Mouse (Mus musculus): ENCODE data around the gene Abcb1a.

Abcb1a gene

DNA sequence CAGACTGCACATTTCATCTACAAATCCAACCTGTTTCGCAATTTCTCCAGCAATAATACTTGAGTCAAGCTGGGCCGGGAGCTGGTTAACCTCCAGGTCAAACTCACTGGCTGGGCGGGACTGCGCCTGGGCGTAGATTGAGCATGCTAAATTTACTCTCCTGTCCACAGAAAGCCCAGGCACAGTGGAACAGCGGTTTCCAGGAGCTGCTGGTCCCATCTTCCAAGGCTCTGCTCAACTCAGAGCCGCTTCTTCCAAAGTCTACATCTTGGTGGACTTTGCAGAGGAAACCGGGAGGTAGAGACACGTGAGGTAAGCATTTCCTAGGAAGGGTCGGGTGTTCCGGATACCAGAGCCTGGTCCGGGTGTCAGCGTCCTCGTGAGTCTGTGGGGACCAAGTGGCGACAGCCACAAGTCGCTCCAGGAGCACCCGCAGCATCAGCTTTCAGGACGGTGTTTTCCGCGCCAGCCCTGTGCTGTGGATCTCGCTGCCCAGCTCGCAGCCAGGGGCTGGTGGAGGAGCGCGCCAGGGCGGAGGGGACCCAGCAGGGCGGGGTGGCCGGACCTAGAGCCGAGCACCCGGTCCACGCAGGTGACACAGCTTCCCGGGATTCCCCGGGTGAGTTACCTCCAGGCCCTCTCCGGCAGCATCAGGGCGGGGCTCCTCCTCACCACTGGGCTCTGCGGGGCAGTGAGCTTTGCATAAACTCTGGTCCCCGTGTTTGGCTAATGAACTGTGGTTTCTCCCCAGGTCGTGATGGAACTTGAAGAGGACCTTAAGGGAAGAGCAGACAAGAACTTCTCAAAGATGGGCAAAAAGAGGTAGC is at the start of gene Abcb1a:
Gene Abcb1a (plus strand): TSS at position 167 of the 827 bp plus-strand sequence.
- DNase-seq (ENCODE audit: extremely low read depth, low read depth, low spot score), result peak; percentile 13

DNA sequence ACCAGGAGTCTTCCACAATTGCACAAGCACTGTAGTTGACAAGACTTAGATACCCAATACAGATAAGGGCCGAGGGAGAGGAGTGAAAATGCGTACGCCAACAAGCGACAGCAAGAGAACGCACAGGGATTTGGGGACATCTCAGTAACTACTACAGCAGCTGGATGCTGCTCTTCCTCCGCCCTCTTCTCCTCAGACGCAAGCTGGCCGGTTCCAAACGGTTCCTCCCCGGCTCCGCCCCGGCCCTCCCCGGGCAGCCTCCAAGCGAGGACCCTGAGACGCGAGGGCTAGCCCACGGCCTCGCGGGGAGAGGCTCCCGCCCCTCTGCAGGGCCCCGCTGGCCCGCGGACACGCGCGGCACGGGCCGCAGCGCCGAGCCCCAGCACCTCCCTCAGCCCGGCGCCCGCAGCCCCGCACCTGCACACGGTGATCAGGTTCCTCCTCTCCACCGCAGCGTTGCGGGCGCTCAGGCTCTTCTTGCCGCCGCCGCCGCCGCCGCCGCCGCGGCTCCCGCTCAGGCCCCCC is 37.7 kb upstream of the Abcb1a start:
- peak; percentile 3 for DNase-seq (ENCODE audit: extremely low read depth, low read depth, low spot score)

DNA sequence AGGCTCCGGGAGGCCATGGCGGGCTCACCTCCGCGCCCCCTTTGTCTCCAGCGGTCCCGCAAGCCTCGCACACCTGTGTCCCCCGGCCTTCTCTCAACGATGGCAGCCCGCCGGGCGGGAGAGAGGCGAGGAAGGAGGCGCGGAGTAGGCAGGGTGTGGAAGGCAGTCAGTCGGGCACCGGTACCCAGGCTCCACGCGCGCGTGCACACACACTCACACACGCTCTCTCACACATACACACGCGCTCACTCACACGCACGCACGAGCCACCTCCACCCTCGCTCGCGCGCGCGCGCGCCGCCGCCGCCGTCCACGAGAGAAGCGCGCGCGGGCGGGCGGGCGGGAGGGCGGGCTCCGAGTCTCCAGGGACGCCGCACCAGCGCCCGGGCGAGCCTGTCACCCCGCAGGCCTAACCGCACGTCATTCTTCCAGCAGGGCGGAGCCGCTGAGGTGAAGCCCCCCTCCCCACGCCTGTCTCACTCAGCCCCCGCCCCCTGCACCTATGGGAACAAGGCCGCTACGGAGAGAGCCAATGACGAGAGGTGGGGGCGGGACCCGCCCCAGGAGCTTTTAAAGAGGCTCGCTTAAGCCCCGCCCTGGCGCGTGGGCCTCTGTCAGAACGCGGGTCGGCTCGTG is 37.2 kb upstream of the Abcb1a start, which contains the start of gene Rundc3b:
Gene Rundc3b (minus strand): TSS at position 357 of the 636 bp plus-strand sequence.
- peak; percentile 31 for DNase-seq (ENCODE audit: extremely low read depth, low read depth, low spot score)

DNA sequence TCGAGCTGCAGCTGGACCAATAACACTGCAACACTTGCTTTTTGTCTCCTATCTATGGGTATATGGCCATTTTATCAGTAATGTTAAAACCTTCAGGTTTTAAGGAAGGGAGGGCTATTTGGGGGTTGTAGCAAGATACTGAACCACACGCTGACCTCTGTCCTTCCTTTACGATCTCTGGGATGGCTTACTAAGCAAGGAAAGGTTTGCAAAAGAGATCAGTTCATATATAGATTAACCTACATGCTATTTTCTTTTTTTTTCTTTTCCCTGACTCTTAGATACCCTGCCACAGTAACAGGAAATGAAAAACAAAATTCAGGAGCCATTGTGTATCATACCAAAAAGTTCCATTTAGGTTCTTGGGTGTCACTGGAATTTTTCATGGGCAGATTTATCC is 27.0 kb upstream of the Abcb1a start:
- no peak for DNase-seq (ENCODE audit: extremely low read depth, low read depth, low spot score)

DNA sequence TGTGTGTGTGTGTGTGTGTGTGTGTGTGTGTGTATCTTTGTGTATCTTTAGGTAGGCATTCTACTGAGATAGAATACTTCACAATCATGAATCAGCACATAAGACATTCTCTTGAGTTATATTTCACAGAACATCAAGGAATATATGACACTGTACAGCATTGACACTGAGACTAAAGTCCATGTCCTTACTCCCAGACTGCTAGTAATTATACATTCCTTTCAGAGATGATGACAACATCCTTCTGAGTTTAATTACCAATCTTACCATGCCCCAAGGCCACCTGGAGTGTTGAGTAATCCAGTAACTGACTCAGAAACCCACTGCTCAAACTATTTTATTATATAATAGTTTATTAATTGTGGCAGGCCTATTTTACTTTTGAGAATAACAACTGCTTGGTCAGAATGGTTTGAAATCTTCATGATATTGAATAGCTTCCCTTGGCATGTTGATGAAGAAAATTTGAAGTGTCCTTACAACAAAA is 25.3 kb upstream of the Abcb1a start:
- no peak for DNase-seq (ENCODE audit: extremely low read depth, low read depth, low spot score)

DNA sequence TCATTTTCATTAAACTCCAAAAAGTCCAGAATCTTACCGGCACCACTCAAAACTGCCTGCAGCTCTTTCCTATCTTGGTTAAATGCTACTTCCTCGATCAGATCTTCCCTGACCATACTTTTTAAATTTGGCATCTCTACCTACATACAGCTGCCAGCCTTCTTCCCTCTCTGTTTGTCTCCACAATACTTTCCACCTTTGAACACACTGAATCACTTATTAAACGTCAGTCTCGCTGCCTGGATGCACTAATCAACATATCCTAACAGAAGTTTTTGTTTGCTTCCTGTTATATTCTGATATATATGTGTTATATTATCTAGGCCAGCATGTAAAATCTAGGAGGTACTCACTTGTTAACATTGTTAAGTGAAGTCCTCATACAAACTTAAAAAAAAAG is 11.6 kb upstream of the Abcb1a start:
- DNase-seq (ENCODE audit: extremely low read depth, low read depth, low spot score), result no peak

DNA sequence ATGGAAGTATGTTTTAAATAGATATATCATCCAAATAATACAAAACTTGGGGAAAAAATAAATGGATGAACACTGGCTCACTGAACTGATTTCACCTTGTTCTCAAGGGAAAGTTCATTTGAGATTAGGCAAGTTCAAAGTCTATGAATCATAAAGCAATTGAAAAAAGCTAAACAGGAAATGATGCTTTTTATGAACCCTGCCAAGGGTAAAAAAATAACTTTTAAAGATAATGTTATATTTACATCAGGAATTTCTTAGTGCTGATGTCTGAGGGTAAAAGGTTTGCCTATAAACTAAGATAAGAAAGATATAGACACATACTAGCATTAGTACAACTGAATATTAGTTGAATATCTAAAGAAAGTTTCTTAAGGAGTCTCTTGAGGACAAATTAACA is 11.1 kb upstream of the Abcb1a start:
- no peak for DNase-seq (ENCODE audit: extremely low read depth, low read depth, low spot score)

DNA sequence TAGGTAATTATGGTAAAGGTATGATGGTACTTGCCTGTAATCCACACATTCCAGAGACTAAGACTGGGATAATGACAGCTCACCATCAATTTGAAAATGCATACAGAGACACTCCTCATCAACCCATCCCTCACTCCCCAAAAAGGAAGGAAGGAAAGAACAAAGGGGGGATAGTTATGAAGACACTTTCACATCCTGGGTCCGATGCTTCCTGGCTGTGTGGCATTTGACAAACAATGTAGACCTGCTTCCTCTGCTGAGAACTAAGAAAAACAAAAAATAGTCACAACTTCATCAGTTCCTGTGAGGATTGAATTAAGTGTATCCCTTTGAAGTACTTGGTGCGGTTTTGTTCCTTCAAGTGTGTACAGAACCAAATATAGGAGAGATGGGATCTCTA is 7.8 kb upstream of the Abcb1a start:
- no peak for DNase-seq (ENCODE audit: extremely low read depth, low read depth, low spot score)

DNA sequence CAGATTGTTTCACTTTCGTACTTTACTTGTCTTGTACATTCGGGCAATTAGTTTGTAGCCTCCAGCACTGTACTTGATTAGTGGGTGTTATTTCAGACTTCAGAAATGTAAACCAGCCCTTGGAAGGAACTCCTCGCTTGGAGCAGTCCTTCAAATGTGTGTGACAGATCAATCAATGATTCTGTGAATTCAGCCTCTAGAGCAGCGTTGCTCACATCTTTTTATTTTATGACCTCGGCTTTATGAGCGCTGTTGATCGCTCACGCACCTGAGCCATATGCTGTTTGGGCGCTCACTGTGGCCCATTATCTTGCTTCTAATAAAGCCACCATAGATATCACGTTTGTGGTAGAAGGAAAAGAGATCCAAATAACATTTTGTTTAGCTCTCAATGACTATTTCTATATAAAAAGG is 868 bp downstream of the Abcb1a start:
- no peak for DNase-seq (ENCODE audit: extremely low read depth, low read depth, low spot score)

DNA sequence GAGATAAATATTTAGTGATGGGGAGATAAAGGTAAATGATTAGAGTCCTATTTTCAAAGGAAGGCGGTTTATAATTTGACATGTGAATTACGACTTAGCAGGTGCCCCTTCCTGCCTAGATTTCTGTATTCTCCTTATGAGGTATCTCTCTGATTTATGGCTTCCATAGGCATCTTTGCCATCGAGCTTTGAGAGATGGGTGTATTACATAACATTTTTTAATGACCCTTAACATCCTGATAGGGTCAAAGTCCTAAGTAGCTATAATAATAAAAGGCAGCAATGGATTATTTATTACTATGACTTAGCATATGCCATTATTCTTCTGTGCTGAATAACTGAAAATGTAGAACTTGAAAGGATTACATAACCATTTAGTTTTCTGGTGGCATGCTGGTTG is 4.8 kb downstream of the Abcb1a start:
- DNase-seq (ENCODE audit: extremely low read depth, low read depth, low spot score), result no peak

DNA sequence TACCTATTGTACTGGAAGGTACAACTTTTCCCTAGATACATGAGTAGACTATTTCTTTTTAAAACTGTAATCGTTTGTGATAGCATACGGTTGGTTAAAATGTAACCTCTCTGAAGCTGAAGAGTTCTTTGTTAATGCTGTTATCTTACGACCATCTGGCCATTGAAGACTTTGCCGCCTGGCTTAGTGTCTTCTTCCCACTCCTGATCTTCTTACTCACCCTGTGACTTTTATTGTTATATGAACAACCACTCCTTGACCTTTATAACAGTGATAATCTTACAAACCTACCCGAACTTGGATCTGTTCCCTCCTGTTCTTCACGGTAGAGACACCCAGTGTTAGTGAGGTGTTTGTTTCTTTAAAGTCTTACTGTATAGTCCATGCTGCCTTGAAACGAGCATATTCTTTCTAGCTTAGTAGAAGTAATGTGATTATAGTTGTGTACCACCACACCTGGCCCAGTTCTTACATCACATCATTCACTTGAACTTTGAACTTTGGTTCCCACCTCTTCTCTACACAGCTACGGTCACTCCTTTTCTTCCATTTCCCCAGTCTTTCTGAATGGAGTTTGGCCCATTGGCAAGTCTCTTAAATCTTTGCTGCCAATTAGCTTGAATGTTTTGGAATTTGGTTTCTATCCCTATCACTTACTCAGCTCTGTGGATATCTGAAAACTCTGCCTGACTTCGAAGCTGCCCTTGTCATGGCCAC is 8.0 kb downstream of the Abcb1a start:
- DNase-seq (ENCODE audit: extremely low read depth, low read depth, low spot score), result no peak

DNA sequence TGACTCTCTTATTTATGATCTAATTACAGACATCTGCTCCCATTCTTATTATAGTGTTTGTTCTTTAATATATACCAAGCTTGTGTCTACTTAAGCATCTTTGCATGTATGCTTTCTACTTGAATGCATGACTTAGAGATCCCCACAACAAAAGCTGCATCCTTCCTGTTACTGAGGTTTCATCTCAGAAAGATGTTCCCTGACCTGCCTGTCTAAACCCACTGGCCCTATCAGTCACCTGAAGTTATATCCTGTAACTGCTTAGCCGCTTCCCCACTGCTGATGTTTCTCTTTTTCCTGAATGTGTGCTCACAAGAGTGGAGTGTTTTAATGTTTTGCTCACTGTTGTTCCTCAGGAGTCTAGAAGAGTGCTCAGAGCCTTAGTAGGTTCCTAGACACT is 9.7 kb downstream of the Abcb1a start:
- no peak for DNase-seq (ENCODE audit: extremely low read depth, low read depth, low spot score)

DNA sequence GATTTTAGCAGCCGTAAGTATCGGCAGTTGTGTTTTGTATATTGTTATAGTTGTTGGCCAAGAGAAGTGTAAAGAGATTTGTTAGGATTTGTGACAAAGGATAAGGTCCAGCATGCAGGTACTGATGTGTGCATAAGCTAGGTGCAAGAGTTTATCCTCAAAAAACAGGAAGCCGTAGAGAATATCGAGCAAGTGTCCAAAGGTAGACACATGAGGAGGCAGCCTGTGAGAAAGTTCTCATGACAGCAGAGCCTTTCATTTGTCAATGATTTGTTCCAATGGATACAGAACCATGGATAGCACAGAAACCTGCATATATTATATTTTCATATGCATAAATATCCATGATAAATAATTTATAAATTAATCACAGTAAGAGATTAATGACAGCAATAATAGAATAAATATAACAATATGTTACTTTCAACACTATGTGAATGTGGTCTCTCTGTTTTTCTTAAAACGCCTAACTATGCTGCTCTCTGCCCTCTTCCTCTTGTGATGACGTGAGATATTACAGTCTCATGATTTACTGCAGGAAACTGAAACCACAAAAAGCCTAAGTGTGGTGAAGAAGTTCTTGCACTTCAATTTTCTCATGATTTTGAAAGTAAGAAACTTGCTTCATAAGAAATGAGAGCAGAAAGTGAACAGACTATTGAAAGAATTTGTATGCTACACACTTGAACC is 15.5 kb downstream of the Abcb1a start:
- DNase-seq (ENCODE audit: extremely low read depth, low read depth, low spot score), result no peak

DNA sequence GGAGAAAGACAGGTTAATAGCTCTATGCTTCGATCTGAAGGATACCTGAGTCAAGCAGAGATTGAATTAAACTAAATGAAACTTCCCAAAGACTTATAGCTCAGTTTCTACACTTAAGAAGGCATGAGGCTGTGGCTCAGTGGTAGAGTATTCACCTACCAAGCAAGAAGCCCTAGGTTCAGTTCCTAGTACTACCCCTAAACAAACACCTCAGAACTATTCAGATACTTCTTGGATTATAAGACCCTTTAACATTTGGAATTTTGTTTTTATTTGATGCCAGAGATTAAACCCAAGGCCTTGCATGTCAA is 16.0 kb downstream of the Abcb1a start:
- DNase-seq (ENCODE audit: extremely low read depth, low read depth, low spot score), result no peak

DNA sequence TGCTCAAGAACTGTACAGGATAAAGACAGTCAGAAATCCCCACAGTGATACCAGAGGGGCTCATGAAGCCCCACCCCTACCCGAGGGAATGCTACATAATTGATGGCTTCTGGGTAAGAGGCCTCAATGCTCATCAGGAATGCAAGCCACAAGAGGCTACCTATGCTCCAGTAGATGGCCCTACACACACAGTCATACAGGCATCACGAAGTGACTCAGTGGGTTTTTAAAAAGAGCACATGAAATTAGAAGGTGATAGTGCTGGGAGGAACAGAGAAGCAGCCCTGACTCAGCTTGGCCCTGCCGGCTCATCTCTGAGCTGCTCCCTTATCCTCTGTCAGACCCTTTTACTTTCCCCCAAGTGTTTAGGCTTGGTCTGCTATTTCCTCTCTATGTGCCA is 21.3 kb downstream of the Abcb1a start:
- no peak for DNase-seq (ENCODE audit: extremely low read depth, low read depth, low spot score)

DNA sequence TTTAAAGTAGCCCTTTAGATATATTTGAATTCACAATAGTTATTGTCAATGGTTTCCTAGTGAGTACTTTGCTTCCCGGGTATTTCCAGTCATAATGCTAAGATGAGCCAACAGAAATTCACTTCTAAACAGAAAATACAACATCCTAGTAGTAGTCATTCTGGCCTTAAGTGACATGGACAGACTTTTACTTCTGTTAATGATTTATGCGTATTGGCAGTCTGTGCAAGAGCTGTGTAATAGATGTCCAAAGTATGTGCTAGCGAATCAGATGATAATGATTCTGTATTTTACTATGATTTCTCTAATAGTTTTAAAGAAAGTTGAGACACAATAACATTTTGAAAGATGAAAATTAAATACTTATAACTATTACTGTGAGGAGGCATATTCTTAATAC is 23.8 kb downstream of the Abcb1a start:
- no peak for DNase-seq (ENCODE audit: extremely low read depth, low read depth, low spot score)

DNA sequence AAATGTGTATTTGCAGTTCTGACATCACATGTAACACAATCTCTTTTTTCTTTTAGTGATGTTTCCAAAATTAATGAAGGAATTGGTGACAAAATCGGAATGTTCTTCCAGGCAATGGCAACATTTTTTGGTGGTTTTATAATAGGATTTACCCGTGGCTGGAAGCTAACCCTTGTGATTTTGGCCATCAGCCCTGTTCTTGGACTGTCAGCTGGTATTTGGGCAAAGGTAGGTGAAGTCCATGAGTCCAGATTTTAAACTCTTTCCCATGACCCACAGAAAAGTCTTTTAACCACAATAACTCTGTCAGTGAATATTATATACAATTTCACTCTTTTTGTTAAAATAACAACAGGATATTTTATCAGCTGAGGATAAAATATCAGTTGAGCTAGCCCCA is 26.2 kb downstream of the Abcb1a start:
- DNase-seq (ENCODE audit: extremely low read depth, low read depth, low spot score), result no peak

DNA sequence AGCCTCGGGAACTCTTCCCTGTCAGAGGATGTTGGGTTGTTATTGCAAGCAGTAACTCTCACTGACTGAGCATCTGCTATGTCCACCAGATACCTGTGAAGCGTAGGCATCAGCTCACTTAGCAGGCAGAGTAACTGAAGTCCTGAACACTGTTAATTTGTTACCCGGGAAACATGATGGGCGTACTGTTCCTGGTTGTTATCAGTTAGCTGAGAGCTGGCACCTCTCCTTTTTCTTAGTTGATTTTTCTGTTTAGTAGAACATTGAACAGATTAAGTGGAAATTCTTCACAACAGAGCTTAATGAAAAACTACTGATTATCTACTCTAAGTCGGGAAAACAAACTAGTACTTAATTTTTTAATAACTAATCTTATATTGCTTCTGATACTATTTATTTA is 27.7 kb downstream of the Abcb1a start:
- no peak for DNase-seq (ENCODE audit: extremely low read depth, low read depth, low spot score)

DNA sequence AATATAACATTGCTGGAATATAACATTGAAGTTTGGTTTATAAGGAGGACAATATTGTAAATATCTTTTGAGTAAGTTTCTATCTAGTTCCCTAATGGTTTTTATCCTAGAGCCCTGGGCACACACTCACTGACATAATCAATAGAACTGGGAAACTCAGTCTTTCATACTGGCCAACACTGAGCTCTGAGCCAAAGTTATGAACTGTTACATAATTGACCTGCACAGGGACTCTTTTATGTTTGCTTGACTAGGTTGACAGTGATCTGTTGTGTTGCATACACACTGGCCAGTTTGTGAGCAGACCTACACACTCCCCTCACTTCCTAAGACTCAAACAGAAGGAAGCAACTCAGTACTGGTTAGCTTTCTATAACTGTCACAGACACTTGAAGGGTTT is 56.2 kb downstream of the Abcb1a start:
- DNase-seq (ENCODE audit: extremely low read depth, low read depth, low spot score), result no peak

DNA sequence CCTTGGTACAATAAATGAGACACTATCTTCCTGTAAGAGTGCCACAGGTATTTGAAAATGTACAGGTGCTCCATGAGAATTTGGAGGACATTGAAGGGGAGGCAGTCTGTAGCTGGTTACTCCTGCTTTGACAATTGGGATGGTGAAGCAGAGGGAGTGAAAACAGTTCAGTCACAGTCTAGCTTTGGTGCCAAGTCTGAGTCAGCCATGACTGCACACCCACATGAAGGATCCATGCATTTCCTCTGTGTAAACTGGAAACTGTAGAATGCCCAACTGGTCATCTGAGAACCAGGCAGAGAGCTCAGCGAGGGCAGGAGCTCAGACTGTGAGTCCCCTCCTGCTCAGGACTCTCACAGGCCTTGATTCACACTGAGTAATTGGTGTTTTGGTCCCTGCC is 59.7 kb downstream of the Abcb1a start:
- DNase-seq (ENCODE audit: extremely low read depth, low read depth, low spot score), result no peak

DNA sequence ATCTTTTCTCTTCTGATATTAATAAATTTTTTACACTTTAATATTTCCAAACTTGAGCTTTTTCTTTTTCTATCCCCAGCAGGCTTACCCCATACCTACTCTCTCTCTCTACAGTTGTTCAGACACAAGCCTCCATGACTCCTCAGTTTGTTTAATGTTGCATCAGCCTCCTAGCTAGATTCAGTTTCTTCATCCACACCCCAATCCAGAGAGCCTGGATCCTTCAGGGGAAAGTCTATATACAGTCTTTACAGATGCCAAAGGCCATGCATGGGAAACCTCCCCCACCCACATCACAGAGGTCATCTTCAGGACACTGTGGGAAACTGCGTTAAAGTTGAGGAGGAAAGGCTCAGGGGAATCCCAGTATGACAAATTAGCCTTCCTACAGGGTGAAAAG is 62.3 kb downstream of the Abcb1a start:
- DNase-seq (ENCODE audit: extremely low read depth, low read depth, low spot score), result no peak

Data from fat pad, adult 2 months (tissue).